Mouse (Mus musculus) left cerebral cortex, adult 11 months (tissue): ENCODE measurements around the gene Rangap1.
"Not testable (repeated sequence)": the region's sequence is repeated elsewhere in the genome, so short reads cannot be mapped to it uniquely, and the experiment has no call there.

ENCODE experiments used
- DNase-seq: peaks from one replicate; pipeline ENCODE4 v3.0.0; 2022; ENCODE audit warnings: low spot score

Gene Rangap1

GRCm38 (mm10) chr15:81739924-81740323 is 5.4 kb downstream of the Rangap1 start:
- DNase-seq = no peak

GRCm38 (mm10) chr15:81739296-81739695 is 6.0 kb downstream of the Rangap1 start:
- no peak for DNase-seq

- no peak for DNase-seq
Observed at GRCm38 (mm10) chr15:81735075-81735474, 10.3 kb downstream of the Rangap1 start.

- DNase-seq = peak; percentile 98
Observed at GRCm38 (mm10) chr15:81729792-81730635, 15.3 kb downstream of the Rangap1 start.

GRCm38 (mm10) chr15:81729241-81729791 is 16.0 kb downstream of the Rangap1 start:
- no peak for DNase-seq

- no peak for DNase-seq
Observed at GRCm38 (mm10) chr15:81725965-81726364, 19.4 kb downstream of the Rangap1 start.

GRCm38 (mm10) chr15:81723653-81724052 is 21.7 kb downstream of the Rangap1 start:
- DNase-seq = no peak

GRCm38 (mm10) chr15:81722361-81722760 is 23.0 kb downstream of the Rangap1 start:
- no peak for DNase-seq

- DNase-seq = no peak
Observed at GRCm38 (mm10) chr15:81719139-81719531, 26.2 kb downstream of the Rangap1 start.

GRCm38 (mm10) chr15:81718336-81719138 is 26.8 kb downstream of the Rangap1 start:
- peak; percentile 67 for DNase-seq

- no peak for DNase-seq
Observed at GRCm38 (mm10) chr15:81713742-81714141, 31.6 kb downstream of the Rangap1 start.

GRCm38 (mm10) chr15:81710801-81711200 is 34.5 kb downstream of the Rangap1 start:
- no peak for DNase-seq

GRCm38 (mm10) chr15:81709686-81710085 is 35.6 kb downstream of the Rangap1 start:
- no peak for DNase-seq

GRCm38 (mm10) chr15:81708991-81709390 is 36.3 kb downstream of the Rangap1 start:
- no peak for DNase-seq

GRCm38 (mm10) chr15:81703094-81703489 is 42.2 kb downstream of the Rangap1 start:
- DNase-seq = no peak

- no peak for DNase-seq
Observed at GRCm38 (mm10) chr15:81702306-81703093, 42.8 kb downstream of the Rangap1 start.

GRCm38 (mm10) chr15:81701350-81701749 is 44.0 kb downstream of the Rangap1 start:
- DNase-seq = not testable (repeated sequence)

GRCm38 (mm10) chr15:81700601-81701000 is 44.7 kb downstream of the Rangap1 start:
- no peak for DNase-seq

- DNase-seq = no peak
Observed at GRCm38 (mm10) chr15:81700161-81700560, 45.2 kb downstream of the Rangap1 start.

- no peak for DNase-seq
Observed at GRCm38 (mm10) chr15:81698532-81698931, 46.8 kb downstream of the Rangap1 start.

GRCm38 (mm10) chr15:81697847-81698246 is 47.5 kb downstream of the Rangap1 start:
- no peak for DNase-seq

- DNase-seq = no peak
Observed at GRCm38 (mm10) chr15:81697175-81697574, 48.2 kb downstream of the Rangap1 start, which contains the start of gene Chadl. TSS of gene Chadl (minus strand) at chr15:81697287.
